Mouse (Mus musculus) hindbrain, embryonic 15.5 days (tissue): ENCODE measurements at regions not wholly inside any gene's neighbourhood (a gene's known extent, or its start where the extent isn't known, plus 50 kb on each side); places are given as distances from the start of the nearest gene placed in this dataset.

Source experiments
- ATAC-seq: fragments of 200-750 bp; cut with Nextera tagmentation; 2 replicates; pipeline ENCODE4 v1.8.0; 2017; ENCODE audit warnings: low read depth, moderate number of reproducible peaks, moderate TSS enrichment; ENCODE audit not compliant: low FRiP score
- H3K27ac ChIP-seq: fragments of 300-500 bp; sonication (generic); replicated peaks from 2 replicates; pipeline ENCODE4 v1.5.1; 2015; ENCODE audit warnings: mild to moderate bottlenecking, inconsistent platforms
- H3K27me3 ChIP-seq: fragments of 300-500 bp; sonication (generic); 2 replicates; pipeline ENCODE4 v1.6.1; 2015; ENCODE audit warnings: control low read depth, inconsistent platforms
- H3K36me3 ChIP-seq: fragments of 300-500 bp; sonication (generic); 2 replicates; pipeline ENCODE4 v1.6.1; 2015; ENCODE audit warnings: control low read depth, inconsistent platforms
- H3K4me1 ChIP-seq: fragments of 300-500 bp; sonication (generic); replicated peaks from 2 replicates; pipeline ENCODE4 v1.6.1; 2015; ENCODE audit warnings: control low read depth, inconsistent platforms
- H3K4me2 ChIP-seq: fragments of 300-500 bp; sonication (generic); 2 replicates; pipeline ENCODE4 v1.6.1; 2015; ENCODE audit warnings: moderate library complexity, mild to moderate bottlenecking, inconsistent platforms
- H3K4me3 ChIP-seq: fragments of 300-500 bp; sonication (generic); 2 replicates; pipeline ENCODE4 v1.5.1; 2015; ENCODE audit warnings: mild to moderate bottlenecking, inconsistent platforms
- H3K9ac ChIP-seq: fragments of 300-500 bp; sonication (generic); 2 replicates; pipeline ENCODE4 v1.6.1; 2015; ENCODE audit warnings: inconsistent platforms
- H3K9me3 ChIP-seq: fragments of 300-500 bp; sonication (generic); 2 replicates; pipeline ENCODE4 v1.6.1; 2016; ENCODE audit warnings: control low read depth, inconsistent platforms
- WGBS: fragments of 180-500 bp; shearing (Covaris S2); methylation state at CpG from one replicate; pipeline ENCODE4 v1.1.7; 2015; 5-methylcytosine and 5-hydroxymethylcytosine counted together

GRCm38 (mm10) chr14:46144707-46145106 lies 234.5 kb upstream of the Gm15217 start:
- no peak for ATAC-seq
- Histone ChIP-seq H3K27ac (no peak overlapping the region), H3K4me3 (no peak overlapping the region), H3K36me3 (no peaks in the 10 kb centered on the region), H3K4me1 (no peaks in the 10 kb centered on the region), H3K9me3 (no peaks in the 10 kb centered on the region), H3K9ac (no peak overlapping the region), H3K4me2 (no peak overlapping the region), H3K27me3 (no peaks in the 10 kb centered on the region)
- 29% methylated on average over 6 of the region's 6 CpGs for WGBS

- ATAC-seq = no peak; the same call in 1 of the 2 replicates
- H3K27ac ChIP-seq = no peak overlapping the region
- no peaks in the 10 kb centered on the region for H3K9me3 ChIP-seq
- peak overlapping the region; percentile 23; the same call in 1 of the 2 replicates for H3K4me2 ChIP-seq
- no peak overlapping the region for H3K4me3 ChIP-seq
- 22% methylated on average over 7 of the region's 7 CpGs for WGBS
- no peaks in the 10 kb centered on the region for H3K36me3 ChIP-seq
- no peak overlapping the region for H3K9ac ChIP-seq
- no peaks in the 10 kb centered on the region for H3K27me3 ChIP-seq
- H3K4me1 ChIP-seq = no peaks in the 10 kb centered on the region
Observed at GRCm38 (mm10) chr14:46145584-46145983, 233.6 kb upstream of the Gm15217 start.

- H3K27me3 ChIP-seq = no peaks in the 10 kb centered on the region
- H3K27ac ChIP-seq = no peak overlapping the region
- no peaks in the 10 kb centered on the region for H3K36me3 ChIP-seq
- no peaks in the 10 kb centered on the region for H3K4me1 ChIP-seq
- WGBS = 84% methylated on average over 6 of the region's 6 CpGs
- no peak overlapping the region for H3K4me3 ChIP-seq
- H3K9ac ChIP-seq = no peak overlapping the region
- ATAC-seq = no peak
- no peaks in the 10 kb centered on the region for H3K9me3 ChIP-seq
- H3K4me2 ChIP-seq = no peak overlapping the region
Observed at GRCm38 (mm10) chr14:46149073-46149661, 230.0 kb upstream of the Gm15217 start.

GRCm38 (mm10) chr14:46158741-46159140 lies 220.5 kb upstream of the Gm15217 start:
- no peak overlapping the region for H3K27ac ChIP-seq
- ATAC-seq = no peak; the same call in 1 of the 2 replicates
- 70% methylated on average over 2 of the region's 2 CpGs for WGBS

GRCm38 (mm10) chr14:46172181-46172874 lies 206.9 kb upstream of the Gm15217 start:
- no peaks in the 10 kb centered on the region for H3K4me1 ChIP-seq

More at GRCm38 (mm10) chr14:46158741-46159140, 220.5 kb upstream of the Gm15217 start:
- Histone ChIP-seq H3K4me3 (no peak overlapping the region), H3K4me2 (no peak overlapping the region), H3K27me3 (no peaks in the 10 kb centered on the region), H3K9me3 (no peaks in the 10 kb centered on the region), H3K4me1 (no peaks in the 10 kb centered on the region), H3K36me3 (no peaks in the 10 kb centered on the region), H3K9ac (no peak overlapping the region)

GRCm38 (mm10) chr14:46172875-46173324 lies 206.3 kb upstream of the Gm15217 start:
- Histone ChIP-seq H3K4me1 (no peaks in the 10 kb centered on the region), H3K36me3 (no peaks in the 10 kb centered on the region), H3K4me3 (no peak overlapping the region), H3K27me3 (0 out of 2 replicates have a peak, but pooled peaks cover 4% of the 10 kb centered on the region), H3K9me3 (no peaks in the 10 kb centered on the region), H3K9ac (no peak overlapping the region), H3K4me2 (no peak overlapping the region), H3K27ac (no peak overlapping the region)
- ATAC-seq = no peak
- WGBS = 15% methylated on average over 6 of the region's 6 CpGs

More at GRCm38 (mm10) chr14:46172181-46172874, 206.9 kb upstream of the Gm15217 start:
- Histone ChIP-seq H3K36me3 (no peaks in the 10 kb centered on the region), H3K9me3 (no peaks in the 10 kb centered on the region), H3K9ac (no peak overlapping the region), H3K27me3 (0 out of 2 replicates have a peak, but pooled peaks cover 4% of the 10 kb centered on the region), H3K27ac (no peak overlapping the region), H3K4me2 (no peak overlapping the region), H3K4me3 (no peak overlapping the region)
- no peak for ATAC-seq
- WGBS = 50% methylated on average over 9 of the region's 9 CpGs

- Histone ChIP-seq H3K27me3 (0 out of 2 replicates have a peak, but pooled peaks cover 4% of the 10 kb centered on the region), H3K36me3 (no peaks in the 10 kb centered on the region), H3K4me1 (no peaks in the 10 kb centered on the region), H3K9ac (no peak overlapping the region), H3K4me3 (no peak overlapping the region), H3K9me3 (no peaks in the 10 kb centered on the region), H3K27ac (no peak overlapping the region), H3K4me2 (no peak overlapping the region)
- ATAC-seq = no peak
- 71% methylated on average over 5 of the region's 5 CpGs for WGBS
Observed at GRCm38 (mm10) chr14:46174386-46174785, 204.8 kb upstream of the Gm15217 start.

- no peak overlapping the region for H3K27ac ChIP-seq
- H3K4me3 ChIP-seq = no peak overlapping the region
- no peaks in the 10 kb centered on the region for H3K9me3 ChIP-seq
- WGBS = 89% methylated on average over 15 of the region's 15 CpGs
- no peak overlapping the region for H3K4me2 ChIP-seq
- H3K36me3 ChIP-seq = no peaks in the 10 kb centered on the region
- no peak for ATAC-seq
- H3K9ac ChIP-seq = no peak overlapping the region
- H3K27me3 ChIP-seq = 0 out of 2 replicates have a peak, but pooled peaks cover 4% of the 10 kb centered on the region
- H3K4me1 ChIP-seq = no peaks in the 10 kb centered on the region
Observed at GRCm38 (mm10) chr14:46175291-46176216, 203.7 kb upstream of the Gm15217 start.

GRCm38 (mm10) chr14:46179024-46179423 lies 200.2 kb upstream of the Gm15217 start:
- 84% methylated on average over 1 of the region's 1 CpGs for WGBS

GRCm38 (mm10) chr14:46191639-46192399 lies 187.4 kb upstream of the Gm15217 start:
- H3K4me3 ChIP-seq = no peak overlapping the region
- no peaks in the 10 kb centered on the region for H3K9me3 ChIP-seq
- no peaks in the 10 kb centered on the region for H3K36me3 ChIP-seq
- no peak overlapping the region for H3K27ac ChIP-seq
- no peak for ATAC-seq
- no peaks in the 10 kb centered on the region for H3K4me1 ChIP-seq
- H3K9ac ChIP-seq = no peak overlapping the region
- no peak overlapping the region for H3K4me2 ChIP-seq
- no peaks in the 10 kb centered on the region for H3K27me3 ChIP-seq
- WGBS = 92% methylated on average over 8 of the region's 8 CpGs

More at GRCm38 (mm10) chr14:46179024-46179423, 200.2 kb upstream of the Gm15217 start:
- Histone ChIP-seq H3K4me3 (no peak overlapping the region), H3K27me3 (0 out of 2 replicates have a peak, but pooled peaks cover 4% of the 10 kb centered on the region), H3K27ac (no peak overlapping the region), H3K4me1 (no peaks in the 10 kb centered on the region), H3K9ac (no peak overlapping the region), H3K4me2 (no peak overlapping the region), H3K36me3 (no peaks in the 10 kb centered on the region), H3K9me3 (no peaks in the 10 kb centered on the region)
- ATAC-seq = no peak

GRCm38 (mm10) chr14:46193577-46193976 lies 185.6 kb upstream of the Gm15217 start:
- ATAC-seq = no peak
- Histone ChIP-seq H3K4me3 (no peak overlapping the region), H3K27ac (no peak overlapping the region), H3K27me3 (no peaks in the 10 kb centered on the region), H3K36me3 (no peaks in the 10 kb centered on the region), H3K4me2 (no peak overlapping the region), H3K4me1 (no peaks in the 10 kb centered on the region), H3K9ac (no peak overlapping the region), H3K9me3 (no peaks in the 10 kb centered on the region)
- 92% methylated on average over 4 of the region's 4 CpGs for WGBS
